Mouse (Mus musculus) brain, embryonic 14.5 days (tissue): ENCODE measurements around the gene Vmn1r32.

ENCODE experiments used
- CTCF ChIP-seq: fragments of 200-500 bp; IDR thresholded peaks from 2 replicates; pipeline ENCODE4 v1.5.1; 2012; ENCODE audit warnings: inconsistent platforms, mild to moderate bottlenecking, moderate library complexity, borderline replicate concordance; ENCODE audit not compliant: insufficient read depth, insufficient read length; ENCODE audit errors: extremely low read depth
- POLR2A ChIP-seq: fragments of 200-500 bp; IDR thresholded peaks from 2 replicates; pipeline ENCODE4 v1.6.1; 2012; ENCODE audit warnings: mild to moderate bottlenecking, inconsistent platforms, borderline replicate concordance; ENCODE audit not compliant: poor library complexity, insufficient read depth, insufficient read length, severe bottlenecking; ENCODE audit errors: extremely low read depth

DNA sequence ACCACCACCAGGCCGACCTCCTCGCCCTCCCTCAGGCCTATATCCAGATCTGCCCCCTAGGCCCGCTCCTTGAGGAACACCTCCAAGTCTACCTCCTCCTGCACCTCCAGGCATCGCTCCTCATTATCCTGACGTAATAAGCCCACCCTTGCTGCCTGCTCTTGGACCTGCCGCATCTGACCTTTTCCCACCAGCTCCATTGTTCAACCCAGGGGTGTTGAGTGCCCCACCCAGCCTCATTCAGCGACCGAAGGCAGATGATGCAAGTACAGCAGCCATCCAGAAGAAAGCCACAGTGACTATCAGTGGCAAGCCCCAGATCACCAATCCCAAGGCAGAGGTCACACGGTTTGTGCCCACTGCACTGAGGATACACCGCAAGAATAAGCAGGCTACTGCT lies 31.5 kb downstream of the Vmn1r32 start:
- TF ChIP-seq POLR2A (no peak), CTCF (no peak)
